Mouse (Mus musculus) megakaryocyte, embryonic 14.5 days (primary cell): ENCODE measurements around the gene Itga7.

ENCODE experiments used
- FLI1 ChIP-seq: IDR thresholded peaks from 2 replicates; pipeline ENCODE4 v1.6.1; 2012; ENCODE audit warnings: low read length, inconsistent platforms, mixed read lengths
- GATA1 ChIP-seq: IDR thresholded peaks from 3 replicates; pipeline ENCODE4 v1.6.1; 2012; ENCODE audit warnings: mixed read lengths, low read length, inconsistent platforms, borderline replicate concordance

DNA sequence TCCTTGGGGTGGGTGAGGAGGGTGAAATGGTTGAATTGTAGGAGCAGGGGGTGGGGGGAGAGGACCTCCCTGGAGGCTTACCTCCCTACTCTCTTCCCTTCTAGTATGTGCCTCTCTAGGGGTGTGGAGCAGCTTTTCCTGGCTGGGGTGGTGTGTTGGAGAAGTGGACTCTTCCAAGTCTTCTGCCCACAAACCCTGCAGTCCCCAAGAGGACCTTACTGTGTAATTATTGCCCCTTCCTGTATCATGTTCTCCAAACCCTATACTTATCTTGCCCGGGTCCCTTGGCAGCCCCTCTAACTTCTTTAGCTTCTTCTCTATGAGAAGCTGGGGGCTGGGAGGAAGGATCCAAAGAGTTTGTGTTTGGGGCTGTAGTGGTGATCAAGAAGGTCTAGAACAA lies 36.8 kb upstream of the Itga7 start:
- TF ChIP-seq GATA1, result no peak
- TF ChIP-seq FLI1, result no peak
